Mouse (Mus musculus) limb, embryonic 11.5 days (tissue): ENCODE measurements around the gene Sf3b1. TPM values are rescaled to one million over a fixed set of nuclear protein-coding genes. Genes with fewer than 3 reads are reported as not detected.
"Not testable (repeated sequence)": the region's sequence is repeated elsewhere in the genome, so short reads cannot be mapped to it uniquely, and the experiment has no call there.

Source experiments
- ATAC-seq: fragments of 200-750 bp; cut with Nextera tagmentation; 2 replicates; pipeline ENCODE4 v1.8.0; 2017; ENCODE audit warnings: low read depth; ENCODE audit not compliant: insufficient number of reproducible peaks, low FRiP score, low TSS enrichment
- DNase-seq: peaks from one replicate; pipeline ENCODE4 v3.0.0-alpha.2; 2015; ENCODE audit warnings: low spot score
- H3K27ac ChIP-seq: fragments of 300-500 bp; sonication (generic); replicated peaks from 2 replicates; pipeline ENCODE4 v1.5.1; 2014; ENCODE audit warnings: low read depth, mild to moderate bottlenecking, low read length
- H3K27me3 ChIP-seq: fragments of 300-500 bp; sonication (generic); 2 replicates; pipeline ENCODE4 v1.6.1; 2014; ENCODE audit warnings: mild to moderate bottlenecking, low read length, mixed read lengths; ENCODE audit not compliant: control insufficient read depth, insufficient read depth
- H3K36me3 ChIP-seq: fragments of 300-500 bp; sonication (generic); 2 replicates; pipeline ENCODE4 v1.6.1; 2014; ENCODE audit warnings: mild to moderate bottlenecking, low read length, moderate library complexity, mixed read lengths; ENCODE audit not compliant: control insufficient read depth, insufficient read depth
- H3K4me1 ChIP-seq: fragments of 300-500 bp; sonication (generic); 2 replicates; pipeline ENCODE4 v1.6.1; 2014; ENCODE audit warnings: low read length, mixed read lengths; ENCODE audit not compliant: control insufficient read depth, insufficient read depth
- H3K4me2 ChIP-seq: fragments of 300-500 bp; sonication (generic); 2 replicates; pipeline ENCODE4 v1.6.1; 2014; ENCODE audit warnings: low read depth, mild to moderate bottlenecking, moderate library complexity; ENCODE audit not compliant: severe bottlenecking
- H3K4me3 ChIP-seq: fragments of 300-500 bp; sonication (generic); 2 replicates; pipeline ENCODE4 v1.5.1; 2014; ENCODE audit warnings: low read depth, low read length
- H3K9ac ChIP-seq: fragments of 300-500 bp; sonication (generic); 2 replicates; pipeline ENCODE4 v1.6.1; 2014; ENCODE audit warnings: mild to moderate bottlenecking, low read length
- H3K9me3 ChIP-seq: fragments of 300-500 bp; sonication (generic); 2 replicates; pipeline ENCODE4 v1.6.1; 2016; ENCODE audit warnings: low read length; ENCODE audit not compliant: control insufficient read depth
- WGBS: fragments of 180-500 bp; shearing (Covaris S2); extraction: QIAGEN DNeasy Blood & Tissue Kit; methylation state at CpG from one replicate; pipeline ENCODE4 v1.1.7; 2014; 5-methylcytosine and 5-hydroxymethylcytosine counted together
- polyA plus RNA-seq: library from polyadenylated mRNA; unstranded; fragments of >200 nt; fragmentation: Nextera tagmentation; extraction: Ambion mirVana; gene quantifications from 2 replicates; pipeline ENCODE4 v1.2.1, GENCODE M21; 2014

Sf3b1 gene
- polyA plus RNA-seq, result 362 and 364 TPM in 2 replicates

- Histone ChIP-seq H3K27ac (peak within 1 kb of the TSS; percentile 83), H3K4me2 (peak within 1 kb of the TSS; percentile 76), H3K27me3 (no peaks in the 10 kb centered on the region), H3K9me3 (0 out of 2 replicates have a peak, but pooled peaks cover 2% of the 10 kb centered on the region), H3K4me1 (no peaks in the 10 kb centered on the region), H3K4me3 (peak within 1 kb of the TSS; percentile 98), H3K36me3 (no peaks in the 10 kb centered on the region), H3K9ac (peak within 1 kb of the TSS; percentile 99)
- ATAC-seq (peak; percentile 99), DNase-seq (peak; percentile 98)
- 2% methylated on average over 46 of the region's 46 CpGs for WGBS
These were observed at the start of gene Sf3b1 for GRCm38 (mm10) chr1:55027253-55027801. Gene Sf3b1 (minus strand): TSS chr1:55027481.

- Histone ChIP-seq H3K4me1 (no peaks in the 10 kb centered on the region), H3K4me3 (no peak overlapping the region), H3K27ac (no peak overlapping the region), H3K4me2 (no peak overlapping the region), H3K27me3 (no peaks in the 10 kb centered on the region), H3K9ac (no peak overlapping the region), H3K9me3 (no peaks in the 10 kb centered on the region), H3K36me3 (peaks cover 12% of the 10 kb centered on the region; the same call in 1 of the 2 replicates)
- no peak for DNase-seq
- no peak for ATAC-seq
These were observed 49.1 kb upstream of the Sf3b1 start for GRCm38 (mm10) chr1:55076395-55076743.

GRCm38 (mm10) chr1:55075652-55076394 is 48.5 kb upstream of the Sf3b1 start:
- WGBS, result 66% methylated on average over 5 of the region's 5 CpGs
- H3K36me3 ChIP-seq, result peaks cover 8% of the 10 kb centered on the region; the same call in 1 of the 2 replicates
- no peak for ATAC-seq

GRCm38 (mm10) chr1:55074757-55075156 is 47.5 kb upstream of the Sf3b1 start:
- Histone ChIP-seq H3K4me1 (no peaks in the 10 kb centered on the region), H3K27me3 (no peaks in the 10 kb centered on the region), H3K9ac (no peak overlapping the region), H3K4me2 (no peak overlapping the region), H3K9me3 (no peaks in the 10 kb centered on the region), H3K27ac (no peak overlapping the region), H3K36me3 (peaks cover 4% of the 10 kb centered on the region; the same call in 1 of the 2 replicates), H3K4me3 (no peak overlapping the region)
- DNase-seq, result peak; percentile 29
- 58% methylated on average over 2 of the region's 2 CpGs for WGBS
- no peak for ATAC-seq

More at GRCm38 (mm10) chr1:55075652-55076394, 48.5 kb upstream of the Sf3b1 start:
- H3K9me3 ChIP-seq, result no peaks in the 10 kb centered on the region
- no peak overlapping the region for H3K4me3 ChIP-seq
- no peak for DNase-seq
- no peak overlapping the region for H3K27ac ChIP-seq
- no peak overlapping the region for H3K4me2 ChIP-seq
- no peaks in the 10 kb centered on the region for H3K4me1 ChIP-seq
- H3K27me3 ChIP-seq, result no peaks in the 10 kb centered on the region
- H3K9ac ChIP-seq, result no peak overlapping the region

GRCm38 (mm10) chr1:55072328-55072727 is 45.0 kb upstream of the Sf3b1 start:
- not testable (repeated sequence) for H3K27ac ChIP-seq, H3K36me3 ChIP-seq, H3K4me3 ChIP-seq, H3K9me3 ChIP-seq, ATAC-seq, H3K9ac ChIP-seq, DNase-seq, H3K4me1 ChIP-seq, H3K4me2 ChIP-seq, H3K27me3 ChIP-seq

GRCm38 (mm10) chr1:55061772-55062171 is 34.5 kb upstream of the Sf3b1 start:
- 91% methylated on average over 4 of the region's 4 CpGs for WGBS
- H3K9ac ChIP-seq, result no peak overlapping the region
- no peaks in the 10 kb centered on the region for H3K4me1 ChIP-seq
- H3K27me3 ChIP-seq, result no peaks in the 10 kb centered on the region
- no peak overlapping the region for H3K4me3 ChIP-seq
- H3K9me3 ChIP-seq, result no peaks in the 10 kb centered on the region
- H3K27ac ChIP-seq, result no peak overlapping the region
- no peak for DNase-seq
- H3K36me3 ChIP-seq, result peaks cover 3% of the 10 kb centered on the region; the same call in 1 of the 2 replicates
- H3K4me2 ChIP-seq, result no peak overlapping the region
- no peak for ATAC-seq

GRCm38 (mm10) chr1:55061099-55061498 is 33.8 kb upstream of the Sf3b1 start:
- no peak overlapping the region for H3K4me2 ChIP-seq
- H3K9me3 ChIP-seq, result no peaks in the 10 kb centered on the region
- no peaks in the 10 kb centered on the region for H3K27me3 ChIP-seq
- no peak overlapping the region for H3K27ac ChIP-seq
- H3K9ac ChIP-seq, result no peak overlapping the region
- DNase-seq (no peak), ATAC-seq (no peak)
- peaks cover 3% of the 10 kb centered on the region; the same call in 1 of the 2 replicates for H3K36me3 ChIP-seq
- 91% methylated on average over 5 of the region's 5 CpGs for WGBS
- H3K4me3 ChIP-seq, result no peak overlapping the region
- no peaks in the 10 kb centered on the region for H3K4me1 ChIP-seq

- H3K9ac ChIP-seq, H3K4me2 ChIP-seq, H3K4me1 ChIP-seq, H3K27me3 ChIP-seq, H3K27ac ChIP-seq, H3K36me3 ChIP-seq, ATAC-seq, H3K9me3 ChIP-seq, H3K4me3 ChIP-seq, DNase-seq: not testable (repeated sequence)
- WGBS, result 90% methylated on average over 2 of the region's 3 CpGs
These were observed 31.1 kb upstream of the Sf3b1 start for GRCm38 (mm10) chr1:55058383-55058782.
